Mouse (Mus musculus) forebrain, embryonic 15.5 days (tissue): Measurements from ENCODE around the gene Nmrk1. TPM values are rescaled to one million over a fixed set of nuclear protein-coding genes. Genes with fewer than 3 reads are reported as not detected.

Experiments
- ATAC-seq: fragments of 200-750 bp; cut with Nextera tagmentation; replicated peaks from 2 replicates; pipeline ENCODE4 v1.8.0; 2017; ENCODE audit warnings: mild to moderate bottlenecking, moderate TSS enrichment, moderate library complexity
- H3K27ac ChIP-seq: fragments of 300-500 bp; sonication (generic); replicated peaks from 2 replicates; pipeline ENCODE4 v1.5.1; 2015; ENCODE audit warnings: mild to moderate bottlenecking, inconsistent platforms
- H3K27me3 ChIP-seq: fragments of 300-500 bp; sonication (generic); 2 replicates; pipeline ENCODE4 v1.6.1; 2015; ENCODE audit warnings: inconsistent platforms
- H3K36me3 ChIP-seq: fragments of 300-500 bp; sonication (generic); 2 replicates; pipeline ENCODE4 v1.6.1; 2015; ENCODE audit warnings: mild to moderate bottlenecking, inconsistent platforms
- H3K4me1 ChIP-seq: fragments of 300-500 bp; sonication (generic); 2 replicates; pipeline ENCODE4 v1.6.1; 2015; ENCODE audit warnings: inconsistent platforms
- H3K4me2 ChIP-seq: fragments of 300-500 bp; sonication (generic); replicated peaks from 2 replicates; pipeline ENCODE4 v1.6.1; 2015; ENCODE audit warnings: mild to moderate bottlenecking, inconsistent platforms
- H3K4me3 ChIP-seq: fragments of 300-500 bp; sonication (generic); 2 replicates; pipeline ENCODE4 v1.5.1; 2015; ENCODE audit warnings: mild to moderate bottlenecking, inconsistent platforms
- H3K9ac ChIP-seq: fragments of 300-500 bp; sonication (generic); replicated peaks from 2 replicates; pipeline ENCODE4 v1.6.1; 2015; ENCODE audit warnings: mild to moderate bottlenecking, inconsistent platforms
- H3K9me3 ChIP-seq: fragments of 300-500 bp; sonication (generic); 2 replicates; pipeline ENCODE4 v1.6.1; 2016; ENCODE audit warnings: inconsistent platforms
- WGBS: fragments of 180-500 bp; shearing (Covaris S2); methylation state at CpG from one replicate; pipeline ENCODE4 v1.1.7; 2015; ENCODE audit warnings: mixed read lengths; 5-methylcytosine and 5-hydroxymethylcytosine counted together
- polyA plus RNA-seq: library from polyadenylated mRNA; unstranded; fragments of >200 nt; fragmentation: Nextera tagmentation; extraction: Ambion mirVana; gene quantifications from 2 replicates; pipeline ENCODE4 v1.2.1, GENCODE M21; 2015

Gene Nmrk1
- polyA plus RNA-seq, 1 experiment from 2014 or later: 6.0 TPM

DNA sequence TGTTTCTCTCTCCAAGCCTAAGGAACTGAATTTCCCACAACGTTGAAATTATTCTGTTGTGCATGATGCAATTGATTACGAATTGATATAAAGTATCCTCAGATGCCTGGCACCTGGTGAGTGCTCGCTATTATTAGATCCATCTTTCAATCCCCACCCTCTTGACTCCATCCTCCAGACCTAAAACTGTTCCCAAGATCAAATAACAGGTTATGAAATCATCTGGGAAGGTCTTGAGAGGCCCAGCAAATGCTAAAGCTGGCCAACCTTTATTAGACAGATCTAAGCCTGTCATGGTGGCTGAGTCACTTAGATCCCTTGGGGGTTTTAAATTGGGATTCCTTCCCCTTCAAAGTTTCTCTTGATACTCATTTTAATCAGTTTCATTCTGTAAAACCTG is 28.7 kb downstream of the Nmrk1 start:
- no peak for ATAC-seq
- H3K27me3 ChIP-seq: no peaks in the 10 kb centered on the region
- no peaks in the 10 kb centered on the region for H3K36me3 ChIP-seq
- 84% methylated on average over 3 of the region's 3 CpGs for WGBS
- H3K4me2 ChIP-seq: no peak overlapping the region
- H3K4me3 ChIP-seq: no peak overlapping the region
- H3K4me1 ChIP-seq: no peaks in the 10 kb centered on the region
- no peaks in the 10 kb centered on the region for H3K9me3 ChIP-seq
- H3K27ac ChIP-seq: no peak overlapping the region
- H3K9ac ChIP-seq: no peak overlapping the region

DNA sequence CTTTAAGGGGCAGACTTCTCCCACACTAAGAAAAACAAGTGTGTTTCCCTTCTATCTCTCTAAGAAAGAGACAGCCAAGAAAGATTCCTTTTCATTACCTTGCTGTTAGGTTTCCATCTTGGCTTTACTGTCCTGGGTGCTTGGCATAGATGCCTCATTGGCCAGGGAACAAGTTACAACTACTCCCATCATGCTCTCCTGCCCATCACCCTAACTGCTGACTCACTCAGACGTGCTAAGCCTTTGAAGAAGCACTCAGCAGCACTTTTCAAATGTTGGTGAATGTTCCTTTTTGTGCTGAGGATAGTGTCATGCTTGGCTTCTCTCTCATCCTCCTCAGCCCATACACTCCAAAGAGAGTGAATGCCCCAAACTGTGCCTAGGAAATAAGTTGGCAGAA is 29.9 kb downstream of the Nmrk1 start:
- 53% methylated on average over 1 of the region's 1 CpGs for WGBS
- H3K36me3 ChIP-seq: no peaks in the 10 kb centered on the region
- H3K27ac ChIP-seq: no peak overlapping the region
- no peaks in the 10 kb centered on the region for H3K4me1 ChIP-seq
- no peaks in the 10 kb centered on the region for H3K9me3 ChIP-seq
- no peak overlapping the region for H3K4me3 ChIP-seq
- H3K27me3 ChIP-seq: no peaks in the 10 kb centered on the region
- no peak overlapping the region for H3K4me2 ChIP-seq
- no peak for ATAC-seq
- no peak overlapping the region for H3K9ac ChIP-seq

DNA sequence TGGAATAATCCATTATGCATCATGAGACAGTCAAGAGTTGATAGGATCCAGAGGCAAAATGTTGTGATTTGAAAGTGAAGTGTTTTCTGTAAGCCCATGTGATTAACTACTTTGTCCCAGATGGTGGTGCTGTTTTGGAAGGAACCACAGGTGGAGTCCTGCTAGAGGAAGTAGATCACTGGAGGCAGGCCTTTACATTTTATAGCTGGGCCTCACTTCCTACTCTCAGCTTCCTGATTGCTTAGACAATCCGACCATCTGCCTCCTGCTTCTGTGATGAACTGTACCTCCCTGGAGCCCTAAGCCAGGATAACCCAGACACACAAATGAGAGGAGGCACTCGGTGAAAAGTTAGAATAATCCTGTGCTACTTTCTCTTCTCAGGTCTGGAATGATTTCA is 32.2 kb downstream of the Nmrk1 start:
- Histone ChIP-seq H3K4me3 (no peak overlapping the region), H3K27ac (no peak overlapping the region), H3K4me1 (no peaks in the 10 kb centered on the region), H3K4me2 (no peak overlapping the region), H3K36me3 (no peaks in the 10 kb centered on the region), H3K9ac (no peak overlapping the region), H3K9me3 (no peaks in the 10 kb centered on the region), H3K27me3 (no peaks in the 10 kb centered on the region)
- 75% methylated on average over 2 of the region's 2 CpGs for WGBS
- no peak for ATAC-seq

DNA sequence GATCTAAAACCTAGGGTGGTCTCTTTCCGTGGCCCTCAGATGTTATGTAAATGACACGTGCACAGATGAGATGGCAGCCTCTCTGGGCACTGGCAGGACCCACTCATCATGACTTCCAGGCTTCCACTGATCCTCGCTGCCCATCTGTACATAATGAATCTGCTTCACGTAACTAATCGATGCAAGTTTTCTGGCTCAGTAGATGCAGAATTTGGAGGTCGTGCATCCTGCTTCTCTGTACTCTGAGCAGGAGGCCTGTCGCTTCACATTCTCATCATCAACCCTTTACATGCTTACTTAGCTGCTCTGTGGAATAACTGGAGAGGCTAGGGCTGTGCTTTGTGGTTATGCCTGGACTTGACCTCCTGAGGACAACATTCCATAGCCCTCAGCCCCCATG is 35.2 kb downstream of the Nmrk1 start:
- Histone ChIP-seq H3K4me3 (no peak overlapping the region), H3K27ac (no peak overlapping the region), H3K9ac (no peak overlapping the region), H3K4me1 (peaks cover 6% of the 10 kb centered on the region), H3K27me3 (no peaks in the 10 kb centered on the region), H3K9me3 (no peaks in the 10 kb centered on the region), H3K36me3 (no peaks in the 10 kb centered on the region), H3K4me2 (no peak overlapping the region)
- 86% methylated on average over 7 of the region's 7 CpGs for WGBS
- ATAC-seq: no peak

DNA sequence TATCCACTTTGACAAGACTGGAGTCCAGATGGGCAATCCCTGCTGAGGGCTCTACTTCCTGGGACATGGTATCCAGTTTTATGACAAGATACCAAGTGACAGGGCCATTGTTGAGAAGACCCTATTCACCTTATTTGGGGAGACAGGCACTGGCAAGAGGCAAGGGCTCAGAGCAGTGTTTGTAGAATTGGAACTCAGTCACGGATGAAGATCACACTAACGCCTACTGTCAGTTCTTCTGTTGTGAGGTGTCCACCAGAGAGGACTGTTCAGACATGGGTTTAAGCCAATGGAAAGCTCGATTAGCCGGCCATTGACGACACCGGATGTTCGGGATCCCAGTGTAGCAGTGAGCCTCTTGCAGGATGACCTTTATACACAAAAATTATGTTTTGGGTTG is 37.8 kb downstream of the Nmrk1 start:
- Histone ChIP-seq H3K36me3 (no peaks in the 10 kb centered on the region), H3K27ac (no peak overlapping the region), H3K4me3 (no peak overlapping the region), H3K4me1 (peaks cover 23% of the 10 kb centered on the region), H3K4me2 (no peak overlapping the region), H3K9ac (no peak overlapping the region), H3K27me3 (no peaks in the 10 kb centered on the region), H3K9me3 (no peaks in the 10 kb centered on the region)
- 95% methylated on average over 7 of the region's 7 CpGs for WGBS
- no peak for ATAC-seq

DNA sequence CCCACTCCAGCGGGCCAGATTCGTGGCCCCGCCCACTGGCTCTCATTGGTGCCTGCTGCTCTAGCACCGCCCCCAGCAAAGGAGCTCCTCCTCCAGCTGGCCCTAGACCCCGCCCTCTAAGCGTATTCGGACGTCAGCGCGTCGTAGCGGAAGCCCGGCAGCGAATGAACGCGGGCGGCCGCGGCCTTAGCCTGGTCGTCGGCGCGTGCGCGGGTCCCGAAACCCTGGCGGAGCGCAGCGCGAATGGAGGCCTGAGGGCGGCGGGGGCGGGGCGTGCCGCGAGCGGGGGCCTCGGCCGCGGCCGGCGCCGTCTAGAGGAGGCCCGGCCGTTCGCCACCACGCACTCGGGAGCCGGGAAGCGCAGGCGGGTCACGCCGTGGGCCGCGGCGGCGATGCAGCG is 38.9 kb downstream of the Nmrk1 start, which contains the start of gene Carnmt1:
TSS of gene Carnmt1 (plus strand) at position 157 of the 400 bp plus-strand sequence.
- peak within 1 kb of the TSS; percentile 74 for H3K4me2 ChIP-seq
- peaks cover 23% of the 10 kb centered on the region for H3K4me1 ChIP-seq
- WGBS: under 1% methylated on average over 53 of the region's 58 CpGs
- no peaks in the 10 kb centered on the region for H3K27me3 ChIP-seq
- peak within 1 kb of the TSS; percentile 70 for H3K4me3 ChIP-seq
- H3K9ac ChIP-seq: peak within 1 kb of the TSS; percentile 87
- peak within 1 kb of the TSS; percentile 83 for H3K27ac ChIP-seq
- ATAC-seq: peak; percentile 98
- H3K9me3 ChIP-seq: no peaks in the 10 kb centered on the region
- H3K36me3 ChIP-seq: no peaks in the 10 kb centered on the region

DNA sequence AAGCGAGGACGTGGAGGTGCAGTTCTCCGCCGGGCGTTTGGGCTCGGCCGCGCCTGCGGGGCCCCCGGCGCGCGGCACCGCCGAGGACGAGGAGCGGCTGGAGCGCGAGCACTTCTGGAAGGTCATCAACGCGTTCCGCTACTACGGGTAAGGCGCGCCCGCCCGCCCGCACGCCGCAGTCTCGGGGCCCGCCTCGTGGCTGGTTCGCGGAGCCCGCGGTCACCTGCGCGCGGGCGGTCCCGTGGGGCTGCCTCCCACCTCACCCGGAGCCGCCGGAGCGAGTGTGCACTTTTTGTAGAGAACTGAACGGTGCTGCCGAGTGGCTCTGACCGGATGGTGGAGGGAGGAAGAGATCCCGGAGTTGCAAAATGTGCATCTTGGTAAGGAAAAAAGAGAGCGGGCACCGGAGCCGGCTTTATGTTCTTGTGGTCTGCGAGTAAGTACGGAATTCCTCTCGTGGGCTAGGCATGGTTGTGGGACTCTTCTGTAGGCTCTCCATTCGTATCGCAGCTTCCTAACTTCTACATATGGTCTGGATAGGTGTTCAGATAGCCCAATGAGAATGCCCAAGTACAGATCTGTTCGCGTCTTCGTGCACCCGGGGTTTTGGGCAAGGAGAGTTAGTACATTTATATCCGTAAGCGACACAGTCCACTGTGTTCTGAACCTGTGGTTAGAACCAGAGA is 39.4 kb downstream of the Nmrk1 start:
- H3K27me3 ChIP-seq: no peaks in the 10 kb centered on the region
- H3K4me2 ChIP-seq: peak overlapping the region; percentile 74
- peak; percentile 9 for ATAC-seq
- peak overlapping the region; percentile 70 for H3K4me3 ChIP-seq
- H3K9ac ChIP-seq: peak overlapping the region; percentile 87
- under 1% methylated on average over 63 of the region's 64 CpGs for WGBS
- H3K36me3 ChIP-seq: no peaks in the 10 kb centered on the region
- peaks cover 23% of the 10 kb centered on the region for H3K4me1 ChIP-seq
- H3K9me3 ChIP-seq: no peaks in the 10 kb centered on the region
- peak overlapping the region; percentile 83 for H3K27ac ChIP-seq

DNA sequence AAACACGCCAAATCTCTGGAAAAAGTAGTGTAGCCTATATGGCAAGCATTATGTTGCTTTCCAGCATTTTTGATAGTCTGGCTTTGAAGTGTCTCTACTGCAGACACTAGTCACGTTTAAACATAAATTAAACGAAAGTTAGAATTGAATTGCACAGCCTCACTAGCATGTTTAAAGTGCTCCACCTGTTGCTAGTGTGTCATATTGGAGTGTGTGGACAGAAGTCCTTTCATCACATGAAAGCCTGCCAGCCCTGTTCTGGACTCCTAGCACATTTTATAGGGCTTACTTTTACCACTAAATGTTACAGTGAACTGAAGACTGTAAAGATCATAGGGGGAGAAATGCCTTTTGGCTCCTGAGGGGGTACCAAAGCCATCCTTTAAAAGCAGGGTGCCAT is 40.7 kb downstream of the Nmrk1 start:
- ATAC-seq: no peak
- Histone ChIP-seq H3K27me3 (no peaks in the 10 kb centered on the region), H3K4me1 (peaks cover 23% of the 10 kb centered on the region), H3K4me3 (peak overlapping the region; percentile 70), H3K36me3 (no peaks in the 10 kb centered on the region), H3K9me3 (no peaks in the 10 kb centered on the region), H3K9ac (no peak overlapping the region), H3K27ac (no peak overlapping the region), H3K4me2 (peak overlapping the region; percentile 74)
- 55% methylated on average over 3 of the region's 3 CpGs for WGBS

DNA sequence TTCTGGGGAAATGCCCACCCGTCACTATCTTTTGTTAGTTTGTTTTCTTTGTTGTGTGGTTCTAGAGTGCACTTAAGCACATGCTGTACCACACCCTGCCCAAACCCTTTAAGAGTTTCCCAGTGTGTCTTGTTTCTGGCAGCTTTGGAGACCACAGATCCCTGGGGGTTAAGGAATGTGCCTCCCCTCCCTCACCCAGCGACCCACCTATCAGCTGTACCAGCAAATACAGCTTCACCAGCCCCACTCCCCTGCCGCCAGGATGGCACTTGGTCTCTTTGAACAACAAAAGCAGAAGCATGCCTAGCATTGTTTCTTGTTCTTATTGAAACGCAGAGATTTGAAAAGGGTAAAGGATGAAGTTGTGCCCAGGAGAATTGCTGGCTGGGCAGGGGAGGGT is 41.4 kb downstream of the Nmrk1 start:
- H3K36me3 ChIP-seq: no peaks in the 10 kb centered on the region
- no peak for ATAC-seq
- no peaks in the 10 kb centered on the region for H3K9me3 ChIP-seq
- no peak overlapping the region for H3K9ac ChIP-seq
- peak overlapping the region; percentile 7; the same call in 1 of the 2 replicates for H3K4me3 ChIP-seq
- 8% methylated on average over 4 of the region's 4 CpGs for WGBS
- no peak overlapping the region for H3K27ac ChIP-seq
- H3K4me2 ChIP-seq: peak overlapping the region; percentile 74
- no peaks in the 10 kb centered on the region for H3K27me3 ChIP-seq
- peaks cover 23% of the 10 kb centered on the region for H3K4me1 ChIP-seq

DNA sequence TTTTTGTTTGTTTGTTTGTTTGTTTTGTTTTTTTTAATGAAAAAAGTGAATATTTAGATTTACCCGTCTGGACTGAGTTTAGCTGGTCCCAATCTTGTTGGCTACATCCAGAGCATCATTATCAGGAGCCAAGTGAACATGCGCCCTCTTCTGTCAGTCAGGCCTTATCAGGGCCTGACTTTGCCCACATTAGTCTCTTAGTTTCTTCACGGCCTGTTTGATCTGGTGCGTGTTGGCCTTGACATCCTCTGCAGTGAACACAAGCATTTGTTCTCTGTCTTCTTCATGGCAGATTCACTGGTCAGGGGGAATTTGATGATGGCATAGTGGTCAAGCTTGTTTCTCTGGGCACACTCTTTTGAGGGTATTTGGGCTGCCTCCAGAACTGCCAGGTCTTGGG is 50.4 kb downstream of the Nmrk1 start:
- H3K9me3 ChIP-seq: no peaks in the 10 kb centered on the region
- WGBS: 88% methylated on average over 4 of the region's 4 CpGs
- ATAC-seq: no peak
- H3K27ac ChIP-seq: no peak overlapping the region
- H3K4me1 ChIP-seq: no peaks in the 10 kb centered on the region
- H3K9ac ChIP-seq: no peak overlapping the region
- H3K36me3 ChIP-seq: peaks cover 11% of the 10 kb centered on the region
- H3K4me3 ChIP-seq: no peak overlapping the region
- H3K27me3 ChIP-seq: no peaks in the 10 kb centered on the region
- H3K4me2 ChIP-seq: no peak overlapping the region

DNA sequence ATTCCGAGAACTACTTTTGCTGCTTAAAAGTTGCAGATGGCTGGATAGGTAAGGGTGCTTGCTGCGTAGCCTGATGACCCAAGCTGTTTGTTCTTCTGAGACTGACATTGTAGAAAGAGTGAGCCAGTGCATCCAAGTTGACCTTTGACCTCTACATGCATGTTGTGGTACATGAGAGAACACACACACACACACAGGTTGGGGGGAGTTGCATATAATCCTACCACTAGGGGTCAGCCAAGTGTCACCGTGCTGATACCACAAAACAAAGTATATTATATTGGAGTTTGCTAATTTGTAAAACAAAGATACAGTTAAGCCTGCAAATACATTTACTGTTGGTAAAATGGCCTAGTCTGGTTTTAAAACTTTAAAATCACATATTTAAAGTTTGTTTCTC is 55.8 kb downstream of the Nmrk1 start:
- Histone ChIP-seq H3K27ac (no peak overlapping the region), H3K4me1 (no peaks in the 10 kb centered on the region), H3K36me3 (no peaks in the 10 kb centered on the region), H3K4me3 (no peak overlapping the region), H3K9me3 (no peaks in the 10 kb centered on the region), H3K27me3 (no peaks in the 10 kb centered on the region), H3K4me2 (no peak overlapping the region), H3K9ac (no peak overlapping the region)
- WGBS: 76% methylated on average over 3 of the region's 3 CpGs
- ATAC-seq: no peak

DNA sequence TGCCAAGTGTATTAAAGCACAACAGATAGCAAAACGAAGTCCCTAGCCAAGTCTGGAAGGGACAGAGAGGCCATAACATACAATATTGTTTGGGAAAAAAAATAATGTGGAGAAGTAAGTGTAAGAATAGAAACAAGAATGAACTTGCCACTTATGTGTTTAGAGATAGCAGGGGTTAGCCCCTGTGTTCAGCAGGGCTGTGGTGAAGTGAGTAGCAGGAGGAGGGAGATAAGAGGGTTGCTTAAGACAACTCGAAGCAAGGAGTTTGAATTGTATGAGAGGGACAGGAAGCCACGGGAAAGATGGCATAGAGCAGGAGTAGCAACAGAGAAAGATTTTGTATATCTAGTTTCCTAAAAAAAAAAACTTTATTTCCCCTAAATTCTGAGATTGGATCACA is 60.4 kb downstream of the Nmrk1 start:
- Histone ChIP-seq H3K27me3 (no peaks in the 10 kb centered on the region), H3K4me1 (no peaks in the 10 kb centered on the region), H3K4me3 (no peak overlapping the region), H3K4me2 (no peak overlapping the region), H3K9ac (no peak overlapping the region), H3K27ac (no peak overlapping the region), H3K9me3 (no peaks in the 10 kb centered on the region), H3K36me3 (peaks cover 9% of the 10 kb centered on the region)
- ATAC-seq: no peak
- 89% methylated on average over 3 of the region's 3 CpGs for whole genome bisulfite sequencing

DNA sequence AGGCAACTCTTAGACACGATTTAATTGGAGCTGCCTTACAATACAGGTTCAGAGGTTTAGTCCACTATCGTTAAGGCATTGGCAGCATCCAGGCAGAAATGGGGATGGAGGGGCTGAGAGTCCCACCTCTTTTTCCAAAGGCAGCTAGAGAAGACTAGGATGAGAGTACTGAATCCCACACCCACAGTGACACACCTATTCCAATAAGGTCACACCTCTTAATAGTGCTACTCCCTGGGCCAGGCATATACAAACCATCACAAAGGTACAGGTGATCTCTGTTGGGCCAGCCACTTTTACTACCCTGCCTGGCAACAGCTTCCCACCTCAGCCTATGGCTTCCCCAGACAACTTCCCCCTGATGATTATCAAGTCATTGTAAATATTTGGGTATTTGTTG is 61.0 kb downstream of the Nmrk1 start:
- Histone ChIP-seq H3K36me3 (peaks cover 9% of the 10 kb centered on the region), H3K4me1 (no peaks in the 10 kb centered on the region), H3K27ac (no peak overlapping the region), H3K9me3 (no peaks in the 10 kb centered on the region), H3K4me3 (no peak overlapping the region), H3K27me3 (no peaks in the 10 kb centered on the region), H3K4me2 (no peak overlapping the region), H3K9ac (no peak overlapping the region)
- WGBS: 70% methylated on average over 2 of the region's 2 CpGs
- no peak for ATAC-seq
